Mouse (Mus musculus): ENCODE measurements at regions not wholly inside any gene's neighbourhood (a gene's known extent, or its start where the extent isn't known, plus 50 kb on each side); places are given as distances from the start of the nearest gene placed in this dataset.

DNA sequence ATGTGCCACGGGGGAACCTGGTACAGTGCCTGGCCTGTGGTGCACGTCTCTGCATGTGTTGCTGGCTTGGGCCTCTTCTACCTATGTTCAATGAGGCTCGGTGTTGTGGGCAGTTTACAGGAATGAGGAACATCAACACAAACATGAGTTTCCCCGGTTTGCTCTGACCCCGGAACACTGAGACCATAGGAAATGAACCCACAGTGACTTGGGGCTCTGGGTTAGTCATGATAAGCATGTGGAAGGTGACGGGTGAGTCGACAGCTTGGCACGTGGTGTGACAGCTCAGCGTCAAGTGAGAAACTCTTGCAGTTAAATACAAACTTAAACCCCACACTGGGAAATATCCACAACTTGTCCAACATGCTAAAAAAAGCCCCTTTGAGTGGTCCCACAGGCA lies 122.4 kb upstream of the Klf14 start:
- ATAC-seq (ENCODE audit: insufficient number of reproducible peaks, insufficient read depth, low FRiP score, low read depth) = no peak
- H3K9ac ChIP-seq (replicated peaks; ENCODE audit: low read depth, low read length) = no peak overlapping the region
- H3K4me1 ChIP-seq (ENCODE audit: control insufficient read depth, insufficient read depth, low read length) = peaks cover 20% of the 10 kb centered on the region; the same call in 1 of the 2 replicates
- no peak overlapping the region for H3K4me2 ChIP-seq (replicated peaks; ENCODE audit: low read depth, low read length)
- H3K36me3 ChIP-seq (ENCODE audit: control insufficient read depth, insufficient read depth, low read length) = no peaks in the 10 kb centered on the region
- H3K27ac ChIP-seq (ENCODE audit: low read length) = no peak overlapping the region
- WGBS = 88% methylated on average over 9 of the region's 9 CpGs
- H3K4me3 ChIP-seq (ENCODE audit: low read depth, low read length) = no peak overlapping the region
- H3K27me3 ChIP-seq (ENCODE audit: control insufficient read depth, insufficient read depth, low read length) = no peaks in the 10 kb centered on the region
- no peaks in the 10 kb centered on the region for H3K9me3 ChIP-seq (ENCODE audit: control insufficient read depth, low read depth, low read length)

DNA sequence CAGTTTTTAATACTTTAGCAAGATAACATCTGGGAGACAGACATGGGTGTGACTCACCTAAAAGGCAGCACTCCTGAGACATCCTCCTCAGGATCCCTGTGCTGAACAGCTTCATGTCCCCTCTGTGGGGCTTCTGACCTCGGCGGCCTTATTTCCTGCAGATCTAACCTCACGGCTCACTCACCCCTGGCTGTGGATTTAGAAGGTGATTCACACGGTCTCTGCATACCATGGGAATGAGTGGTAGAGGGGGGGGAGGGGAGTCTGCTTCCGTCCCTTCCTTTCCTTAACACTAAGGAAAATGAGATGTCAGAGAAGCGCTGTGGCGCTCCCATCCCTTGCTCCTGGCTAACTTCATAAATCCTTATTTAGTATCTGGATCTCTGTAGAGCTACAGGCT lies 123.1 kb upstream of the Klf14 start:
- no peak overlapping the region for H3K9ac ChIP-seq (replicated peaks; ENCODE audit: low read depth, low read length)
- H3K4me3 ChIP-seq (ENCODE audit: low read depth, low read length) = no peak overlapping the region
- no peak overlapping the region for H3K27ac ChIP-seq (ENCODE audit: low read length)
- H3K4me2 ChIP-seq (replicated peaks; ENCODE audit: low read depth, low read length) = no peak overlapping the region
- no peaks in the 10 kb centered on the region for H3K36me3 ChIP-seq (ENCODE audit: control insufficient read depth, insufficient read depth, low read length)
- peaks cover 13% of the 10 kb centered on the region; the same call in 1 of the 2 replicates for H3K4me1 ChIP-seq (ENCODE audit: control insufficient read depth, insufficient read depth, low read length)
- H3K9me3 ChIP-seq (ENCODE audit: control insufficient read depth, low read depth, low read length) = no peaks in the 10 kb centered on the region
- no peaks in the 10 kb centered on the region for H3K27me3 ChIP-seq (ENCODE audit: control insufficient read depth, insufficient read depth, low read length)
- ATAC-seq (ENCODE audit: insufficient number of reproducible peaks, insufficient read depth, low FRiP score, low read depth) = no peak
- WGBS = 59% methylated on average over 7 of the region's 7 CpGs

DNA sequence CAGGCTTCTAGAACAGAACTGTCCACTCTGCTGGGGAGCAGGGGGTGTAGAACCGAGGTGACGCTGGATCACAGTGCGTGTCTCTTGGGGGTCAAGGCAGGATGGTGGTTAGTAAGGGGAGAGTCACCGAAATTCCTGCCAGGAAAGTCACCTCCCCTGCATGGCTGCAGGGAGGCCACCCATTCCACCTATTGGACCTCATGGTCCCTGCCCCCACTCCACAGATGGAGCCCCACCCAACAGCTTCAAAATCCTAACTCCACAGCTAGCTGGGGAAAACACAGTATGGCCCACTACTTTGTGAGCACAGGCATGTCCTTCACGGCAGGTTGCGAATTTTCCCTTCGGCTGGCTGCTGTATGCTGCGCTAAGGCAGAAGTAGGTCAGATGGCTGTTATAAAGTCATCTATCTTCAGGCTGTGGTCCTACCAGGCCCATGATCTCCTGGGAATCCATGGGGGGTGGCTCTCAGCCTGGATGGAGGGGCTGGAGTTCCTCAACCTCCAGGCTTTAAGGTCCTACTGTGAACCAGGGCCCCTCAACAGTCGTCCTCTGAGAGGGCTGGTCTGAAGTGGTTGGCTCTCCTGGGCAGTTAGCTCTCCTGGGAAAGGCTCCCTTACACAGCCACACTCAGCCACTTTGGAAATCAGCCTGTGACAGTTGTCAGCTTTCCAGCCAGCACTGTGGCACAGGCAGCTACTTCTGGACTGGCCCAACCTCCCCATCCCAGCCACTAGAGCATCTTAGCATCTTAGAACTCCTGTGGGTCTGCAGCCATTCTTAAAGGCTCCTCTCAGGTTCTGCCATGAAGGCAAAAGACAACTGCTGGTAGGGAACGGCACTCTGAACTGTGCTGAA lies 124.0 kb upstream of the Klf14 start:
- WGBS = 78% methylated on average over 10 of the region's 10 CpGs
- H3K27me3 ChIP-seq (ENCODE audit: control insufficient read depth, insufficient read depth, low read length) = no peaks in the 10 kb centered on the region

DNA sequence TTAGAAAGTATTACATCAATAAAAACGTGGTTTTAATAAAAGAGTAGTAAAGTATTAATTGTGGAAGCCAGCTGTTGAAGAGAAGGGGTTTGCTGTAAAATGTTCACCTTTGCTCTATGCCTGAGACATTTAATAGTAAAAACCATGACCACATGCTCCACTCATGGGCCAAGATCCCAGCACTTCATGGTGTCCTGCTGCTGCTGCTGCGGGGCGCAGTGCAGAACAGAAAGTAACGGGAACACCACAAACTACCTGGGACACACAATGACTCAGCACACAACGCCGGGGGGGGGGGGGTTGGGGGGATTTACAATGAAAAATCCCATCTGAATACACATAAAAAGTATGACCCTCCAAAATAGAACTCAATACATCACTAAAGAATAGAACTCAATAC lies 124.8 kb upstream of the Klf14 start:
- H3K4me3 ChIP-seq (ENCODE audit: low read depth, low read length) = no peak overlapping the region
- no peak overlapping the region for H3K4me2 ChIP-seq (replicated peaks; ENCODE audit: low read depth, low read length)
- 82% methylated on average over 6 of the region's 6 CpGs for WGBS
- no peak overlapping the region for H3K9ac ChIP-seq (replicated peaks; ENCODE audit: low read depth, low read length)
- no peaks in the 10 kb centered on the region for H3K27me3 ChIP-seq (ENCODE audit: control insufficient read depth, insufficient read depth, low read length)
- H3K4me1 ChIP-seq (ENCODE audit: control insufficient read depth, insufficient read depth, low read length) = peaks cover 10% of the 10 kb centered on the region
- H3K9me3 ChIP-seq (ENCODE audit: control insufficient read depth, low read depth, low read length) = no peaks in the 10 kb centered on the region
- H3K27ac ChIP-seq (ENCODE audit: low read length) = no peak overlapping the region
- H3K36me3 ChIP-seq (ENCODE audit: control insufficient read depth, insufficient read depth, low read length) = no peaks in the 10 kb centered on the region
- no peak for ATAC-seq (ENCODE audit: insufficient number of reproducible peaks, insufficient read depth, low FRiP score, low read depth)

More for the DNA sequence above, 124.0 kb upstream of the Klf14 start:
- no peak for ATAC-seq (ENCODE audit: insufficient number of reproducible peaks, insufficient read depth, low FRiP score, low read depth)
- Histone ChIP-seq H3K4me1 (ENCODE audit: control insufficient read depth, insufficient read depth, low read length) (peaks cover 6% of the 10 kb centered on the region; the same call in 1 of the 2 replicates), H3K4me3 (ENCODE audit: low read depth, low read length) (no peak overlapping the region), H3K27ac (ENCODE audit: low read length) (no peak overlapping the region), H3K4me2 (replicated peaks; ENCODE audit: low read depth, low read length) (no peak overlapping the region), H3K36me3 (ENCODE audit: control insufficient read depth, insufficient read depth, low read length) (no peaks in the 10 kb centered on the region), H3K9me3 (ENCODE audit: control insufficient read depth, low read depth, low read length) (no peaks in the 10 kb centered on the region), H3K9ac (replicated peaks; ENCODE audit: low read depth, low read length) (no peak overlapping the region)

DNA sequence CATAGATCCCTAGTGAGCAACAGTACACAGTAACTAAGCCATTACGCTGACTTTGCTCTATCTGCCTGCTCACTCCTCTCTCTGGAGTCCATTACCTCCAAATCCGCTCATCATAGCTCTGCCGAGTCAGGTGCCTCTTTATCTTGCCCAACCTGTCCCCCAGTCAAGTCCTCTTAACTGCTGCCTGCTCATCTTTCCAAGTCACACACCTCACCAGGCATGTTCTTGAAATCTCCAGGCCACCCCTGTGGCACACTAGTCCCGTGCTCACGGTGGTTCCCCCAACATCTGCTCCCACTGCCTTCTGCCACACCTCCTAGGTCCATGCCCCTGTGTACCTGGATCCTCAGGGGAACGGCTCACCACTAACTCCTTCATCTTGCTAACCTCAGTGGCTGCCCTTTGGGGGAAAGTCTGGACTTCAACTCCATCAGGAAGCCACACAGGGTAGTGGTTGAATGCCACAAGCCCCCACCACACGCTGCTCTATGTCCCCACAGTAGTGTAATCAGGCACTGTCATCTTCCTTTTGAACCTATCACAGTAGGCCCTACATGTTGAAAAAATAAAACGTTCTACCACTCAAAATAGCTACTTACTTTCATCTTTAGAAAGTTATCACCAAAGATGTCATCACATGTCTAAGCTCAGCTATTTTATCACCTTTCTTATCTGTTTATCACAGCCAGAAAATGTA lies 126.3 kb upstream of the Klf14 start:
- no peak overlapping the region for H3K9ac ChIP-seq (replicated peaks; ENCODE audit: low read depth, low read length)
- no peaks in the 10 kb centered on the region for H3K36me3 ChIP-seq (ENCODE audit: control insufficient read depth, insufficient read depth, low read length)
- no peaks in the 10 kb centered on the region for H3K9me3 ChIP-seq (ENCODE audit: control insufficient read depth, low read depth, low read length)
- peaks cover 13% of the 10 kb centered on the region for H3K4me1 ChIP-seq (ENCODE audit: control insufficient read depth, insufficient read depth, low read length)
- no peaks in the 10 kb centered on the region for H3K27me3 ChIP-seq (ENCODE audit: control insufficient read depth, insufficient read depth, low read length)
- no peak overlapping the region for H3K27ac ChIP-seq (ENCODE audit: low read length)
- no peak overlapping the region for H3K4me3 ChIP-seq (ENCODE audit: low read depth, low read length)
- no peak overlapping the region for H3K4me2 ChIP-seq (replicated peaks; ENCODE audit: low read depth, low read length)
- WGBS = 82% methylated on average over 8 of the region's 8 CpGs
- ATAC-seq (ENCODE audit: insufficient number of reproducible peaks, insufficient read depth, low FRiP score, low read depth) = no peak

DNA sequence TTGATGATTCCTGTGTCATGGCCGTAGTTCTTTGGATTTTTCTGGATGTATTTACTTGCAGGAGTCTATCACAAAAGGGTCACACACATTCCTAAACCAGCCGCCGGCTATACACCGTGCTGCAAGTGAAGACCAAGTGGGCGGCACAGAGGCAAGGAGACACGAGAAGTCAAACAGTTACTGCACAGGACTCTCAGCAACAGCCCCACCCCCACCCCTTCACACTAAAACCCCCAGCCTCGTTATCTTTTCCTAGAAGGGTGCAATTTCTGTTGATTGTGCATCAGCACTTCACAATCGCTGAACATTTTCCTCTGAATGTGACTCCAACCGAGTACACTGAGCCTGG lies 126.9 kb upstream of the Klf14 start:
- WGBS = 66% methylated on average over 9 of the region's 9 CpGs
- ATAC-seq (ENCODE audit: insufficient number of reproducible peaks, insufficient read depth, low FRiP score, low read depth) = no peak

DNA sequence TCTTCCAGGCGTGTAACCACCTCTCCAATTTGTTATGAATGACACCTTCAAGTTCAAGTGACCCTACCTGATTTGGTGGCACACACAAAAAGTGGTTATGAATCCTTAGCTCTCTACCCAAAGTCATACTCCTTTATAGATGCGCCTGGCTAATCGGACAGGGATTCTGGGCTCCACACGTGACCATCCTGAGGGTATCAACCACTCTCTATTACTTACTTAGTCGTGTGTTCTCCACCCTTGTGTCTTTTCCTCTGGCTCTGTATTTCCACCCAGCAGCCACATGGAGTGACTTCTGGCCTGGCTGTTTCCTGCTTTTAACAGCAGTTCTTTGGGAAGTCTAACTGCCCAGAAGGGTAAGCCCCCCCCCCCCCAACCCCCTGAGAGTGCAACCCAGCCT lies 127.4 kb upstream of the Klf14 start:
- H3K27ac ChIP-seq (ENCODE audit: low read length) = no peak overlapping the region
- H3K4me1 ChIP-seq (ENCODE audit: control insufficient read depth, insufficient read depth, low read length) = peaks cover 13% of the 10 kb centered on the region
- H3K4me2 ChIP-seq (replicated peaks; ENCODE audit: low read depth, low read length) = no peak overlapping the region
- no peak overlapping the region for H3K4me3 ChIP-seq (ENCODE audit: low read depth, low read length)
- H3K9ac ChIP-seq (replicated peaks; ENCODE audit: low read depth, low read length) = no peak overlapping the region
- WGBS = 90% methylated on average over 5 of the region's 5 CpGs
- no peaks in the 10 kb centered on the region for H3K27me3 ChIP-seq (ENCODE audit: control insufficient read depth, insufficient read depth, low read length)
- H3K9me3 ChIP-seq (ENCODE audit: control insufficient read depth, low read depth, low read length) = no peaks in the 10 kb centered on the region
- no peak for ATAC-seq (ENCODE audit: insufficient number of reproducible peaks, insufficient read depth, low FRiP score, low read depth)
- no peaks in the 10 kb centered on the region for H3K36me3 ChIP-seq (ENCODE audit: control insufficient read depth, insufficient read depth, low read length)

More for the DNA sequence above, 126.9 kb upstream of the Klf14 start:
- H3K4me1 ChIP-seq (ENCODE audit: control insufficient read depth, insufficient read depth, low read length) = peaks cover 13% of the 10 kb centered on the region
- no peaks in the 10 kb centered on the region for H3K36me3 ChIP-seq (ENCODE audit: control insufficient read depth, insufficient read depth, low read length)
- H3K9me3 ChIP-seq (ENCODE audit: control insufficient read depth, low read depth, low read length) = no peaks in the 10 kb centered on the region
- H3K4me2 ChIP-seq (replicated peaks; ENCODE audit: low read depth, low read length) = no peak overlapping the region
- H3K27me3 ChIP-seq (ENCODE audit: control insufficient read depth, insufficient read depth, low read length) = no peaks in the 10 kb centered on the region
- H3K27ac ChIP-seq (ENCODE audit: low read length) = no peak overlapping the region
- no peak overlapping the region for H3K9ac ChIP-seq (replicated peaks; ENCODE audit: low read depth, low read length)
- no peak overlapping the region for H3K4me3 ChIP-seq (ENCODE audit: low read depth, low read length)

DNA sequence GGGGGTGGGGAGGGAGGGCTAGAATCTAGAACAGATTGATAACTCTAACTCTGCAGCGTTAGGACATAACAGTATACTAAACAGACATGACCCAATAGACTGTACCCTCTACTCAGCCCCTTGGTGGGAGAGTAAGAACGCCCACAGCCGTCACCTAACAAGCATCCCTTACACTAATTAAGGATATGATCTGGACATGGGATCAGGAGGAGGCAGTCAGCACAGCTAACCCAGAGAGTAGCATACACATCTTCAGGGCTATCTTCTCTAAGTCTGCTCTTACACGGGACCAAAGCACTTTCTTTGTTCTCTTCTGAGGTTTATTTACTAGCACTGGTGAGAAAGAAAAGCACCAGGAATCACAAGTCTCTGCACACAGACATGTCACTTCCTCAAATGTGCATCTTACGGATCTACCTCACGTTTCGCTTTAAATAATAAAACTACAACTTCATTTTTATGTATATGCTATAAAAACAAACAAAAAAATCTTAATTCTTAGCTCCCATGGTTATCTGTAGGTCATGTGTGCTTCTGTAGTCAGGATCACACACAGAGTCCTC lies 128.0 kb upstream of the Klf14 start:
- Histone ChIP-seq H3K4me3 (ENCODE audit: low read depth, low read length) (no peak overlapping the region), H3K27ac (ENCODE audit: low read length) (no peak overlapping the region), H3K4me2 (replicated peaks; ENCODE audit: low read depth, low read length) (no peak overlapping the region), H3K9me3 (ENCODE audit: control insufficient read depth, low read depth, low read length) (no peaks in the 10 kb centered on the region), H3K9ac (replicated peaks; ENCODE audit: low read depth, low read length) (no peak overlapping the region), H3K4me1 (ENCODE audit: control insufficient read depth, insufficient read depth, low read length) (peaks cover 13% of the 10 kb centered on the region), H3K27me3 (ENCODE audit: control insufficient read depth, insufficient read depth, low read length) (no peaks in the 10 kb centered on the region), H3K36me3 (ENCODE audit: control insufficient read depth, insufficient read depth, low read length) (no peaks in the 10 kb centered on the region)
- WGBS = 72% methylated on average over 7 of the region's 7 CpGs
- no peak for ATAC-seq (ENCODE audit: insufficient number of reproducible peaks, insufficient read depth, low FRiP score, low read depth)

Measured in stomach, embryonic 14.5 days (tissue).